ENCODE assay signal across 8 mouse cellular contexts in genomic region chr1:58796059-58796363, GRCm38 (mm10). TPM values are rescaled to one million over a fixed set of nuclear protein-coding genes. Genes with fewer than 3 reads are reported as not detected.
DNase-seq lines count a peak whose midpoint lies in the region; ATAC-seq and TF ChIP-seq lines count a peak whose summit lies in the region.

No protein-coding gene starts in this region.

- H3K27me3 ChIP-seq in kidney, adult 2 months (replicated peaks; ENCODE audit: control insufficient read depth, insufficient read depth, low read length), result no peaks in the 10 kb centered on the region
- 0 out of 2 replicates have a peak, but pooled peaks cover 2% of the 10 kb centered on the region for H3K27me3 ChIP-seq in hindbrain, embryonic 15.5 days
- no peaks in the 10 kb centered on the region for H3K27me3 ChIP-seq in midbrain, postnatal 0 days (ENCODE audit: insufficient read depth, low read length)

- no peak for TF ChIP-seq POLR2A in kidney, adult 2 months (IDR thresholded peaks at IDR 0.05; ENCODE audit: low read depth, low read length)

- peak overlapping the region; percentile 94 for H3K27ac ChIP-seq in kidney, adult 2 months (ENCODE audit: insufficient read depth, low read depth, low read length)
- H3K27ac ChIP-seq in hindbrain, embryonic 15.5 days (replicated peaks), result no peak overlapping the region
- H3K27ac ChIP-seq in midbrain, postnatal 0 days (ENCODE audit: low read depth, low read length), result 0 out of 2 replicates have a peak overlapping the region, but pooled peaks have one; percentile 13

- ATAC-seq in hindbrain, embryonic 15.5 days (ENCODE audit: low FRiP score, low read depth), result no peak
- no peak for ATAC-seq in midbrain, postnatal 0 days (ENCODE audit: low FRiP score)

- no peaks in the 10 kb centered on the region for H3K9me3 ChIP-seq in hindbrain, embryonic 15.5 days
- no peaks in the 10 kb centered on the region for H3K9me3 ChIP-seq in midbrain, postnatal 0 days (ENCODE audit: low read length)

- peak overlapping the region; percentile 52; the same call in 1 of the 2 replicates for H3K9ac ChIP-seq in hindbrain, embryonic 15.5 days
- H3K9ac ChIP-seq in midbrain, postnatal 0 days (replicated peaks; ENCODE audit: low read length, poor library complexity, severe bottlenecking), result peak overlapping the region; percentile 34; the same call in 1 of the 2 replicates

- 0% methylated on average over 3 of the region's 3 CpGs for WGBS in kidney, adult 2 months
- WGBS in hindbrain, embryonic 15.5 days, result 4% methylated on average over 3 of the region's 3 CpGs
- WGBS in midbrain, postnatal 0 days, result 8% methylated on average over 3 of the region's 3 CpGs

- no peaks in the 10 kb centered on the region for H3K36me3 ChIP-seq in kidney, adult 2 months (ENCODE audit: control insufficient read depth, insufficient read depth, low read length)
- no peaks in the 10 kb centered on the region for H3K36me3 ChIP-seq in hindbrain, embryonic 15.5 days
- no peaks in the 10 kb centered on the region for H3K36me3 ChIP-seq in midbrain, postnatal 0 days (ENCODE audit: insufficient read depth, low read length)

- H3K4me1 ChIP-seq in kidney, adult 2 months (ENCODE audit: control insufficient read depth, insufficient read depth, low read length), result peaks cover 10% of the 10 kb centered on the region; the same call in 1 of the 2 replicates
- peaks cover 11% of the 10 kb centered on the region for H3K4me1 ChIP-seq in hindbrain, embryonic 15.5 days (replicated peaks)
- H3K4me1 ChIP-seq in midbrain, postnatal 0 days (ENCODE audit: insufficient read depth, low read length), result no peaks in the 10 kb centered on the region

- H3K4me3 ChIP-seq in kidney, adult 2 months (ENCODE audit: insufficient read depth, low read depth, low read length), result peak overlapping the region; percentile 86
- H3K4me3 ChIP-seq in hindbrain, embryonic 15.5 days, result peak overlapping the region; percentile 50
- peak overlapping the region; percentile 45 for H3K4me3 ChIP-seq in midbrain, postnatal 0 days (ENCODE audit: low read depth, low read length)

- TF ChIP-seq CTCF in kidney, adult 2 months (conservative IDR thresholded peaks at IDR 0.05; ENCODE audit: insufficient read depth, insufficient read length, low read depth, low read length), result no peak
- TF ChIP-seq CTCF in midbrain, postnatal 0 days (IDR thresholded peaks at IDR 0.05), result no peak

- H3K4me2 ChIP-seq in hindbrain, embryonic 15.5 days, result peak overlapping the region; percentile 93
- peak overlapping the region; percentile 83 for H3K4me2 ChIP-seq in midbrain, postnatal 0 days (ENCODE audit: low read depth, low read length, poor library complexity, severe bottlenecking)

- DNase-seq in kidney, adult 2 months, result no peak
- no peak for DNase-seq in kidney, adult 9 months
- peak; percentile 9 for DNase-seq in ZHBTc4 (ENCODE audit: low read depth, low spot score)
- DNase-seq in midbrain, postnatal 0 days (ENCODE audit: low spot score), result no peak
- DNase-seq in cerebellum, postnatal 14 days, result no peak
- no peak for DNase-seq in layer of hippocampus, postnatal 25 days (ENCODE audit: extremely low spot score in 1 of 2, low spot score in 1 of 2)
- DNase-seq in adrenal gland, adult 2 months, result no peak

RNA-seq across cellular contexts. Expression of gene Casp8, which starts 0.8 kb away (rescaled TPM):
- 5.5 and 6.9 TPM in 2 replicates for polyA plus RNA-seq in kidney, adult 2 months (2012; rRNA removed)
- 6.6 TPM in 2 replicates for polyA plus RNA-seq in hindbrain, embryonic 15.5 days (2015; fragmentation: Nextera tagmentation; extraction: Ambion mirVana)
- 2.2 and 2.5 TPM in 2 replicates for total RNA-seq in midbrain, postnatal 0 days (2014; rRNA removed)
- polyA plus RNA-seq in midbrain, postnatal 0 days (2015; fragmentation: Nextera tagmentation; extraction: Ambion mirVana), result 3.5 and 4.3 TPM in 2 replicates
- total RNA-seq in layer of hippocampus, postnatal 25 days (2021), result 1 to 10 TPM; 2.7 TPM
- 10 to 100 TPM; 15.5 to 22.9 TPM for total RNA-seq in adrenal gland, adult 2 months (2021)
- polyA plus RNA-seq in adrenal gland, adult 2 months (2012; rRNA removed), result 0.74 and 0.89 TPM in 2 replicates
